Mouse (Mus musculus) macrophage (primary cell): ENCODE results near the gene Gin1. TPM values are rescaled to one million over a fixed set of nuclear protein-coding genes. Genes with fewer than 3 reads are reported as not detected.

Experiments used
- H3K27ac ChIP-seq: fragments of 350-480 bp; formaldehyde crosslinking; 2 replicates; pipeline ENCODE4 v1.9.0; 2021
- H3K36me3 ChIP-seq: fragments of 350-480 bp; formaldehyde crosslinking; 2 replicates; pipeline ENCODE4 v1.9.0; 2021; ENCODE audit errors: inconsistent target
- H3K4me3 ChIP-seq: fragments of 350-480 bp; formaldehyde crosslinking; 2 replicates; pipeline ENCODE4 v1.9.0; 2021; ENCODE audit errors: inconsistent target
- H3K79me2 ChIP-seq: fragments of 350-480 bp; formaldehyde crosslinking; 2 replicates; pipeline ENCODE4 v1.9.0; 2021; ENCODE audit errors: inconsistent target
- WGBS: methylation state at CpG from one replicate; pipeline ENCODE4 v1.1.7; 2026; ENCODE audit warnings: inconsistent platforms; ENCODE audit not compliant: missing documents; 5-methylcytosine and 5-hydroxymethylcytosine counted together
- polyA plus RNA-seq: library from polyadenylated mRNA; stranded (reverse); fragments of 250-400 nt; gene quantifications from 3 replicates; pipeline ENCODE4 v1.2.4, GENCODE M21; 2018; ENCODE audit warnings: inconsistent platforms

Gin1 gene
- polyA plus RNA-seq, 1 experiment from 2014 or later: 10.4 TPM

DNA sequence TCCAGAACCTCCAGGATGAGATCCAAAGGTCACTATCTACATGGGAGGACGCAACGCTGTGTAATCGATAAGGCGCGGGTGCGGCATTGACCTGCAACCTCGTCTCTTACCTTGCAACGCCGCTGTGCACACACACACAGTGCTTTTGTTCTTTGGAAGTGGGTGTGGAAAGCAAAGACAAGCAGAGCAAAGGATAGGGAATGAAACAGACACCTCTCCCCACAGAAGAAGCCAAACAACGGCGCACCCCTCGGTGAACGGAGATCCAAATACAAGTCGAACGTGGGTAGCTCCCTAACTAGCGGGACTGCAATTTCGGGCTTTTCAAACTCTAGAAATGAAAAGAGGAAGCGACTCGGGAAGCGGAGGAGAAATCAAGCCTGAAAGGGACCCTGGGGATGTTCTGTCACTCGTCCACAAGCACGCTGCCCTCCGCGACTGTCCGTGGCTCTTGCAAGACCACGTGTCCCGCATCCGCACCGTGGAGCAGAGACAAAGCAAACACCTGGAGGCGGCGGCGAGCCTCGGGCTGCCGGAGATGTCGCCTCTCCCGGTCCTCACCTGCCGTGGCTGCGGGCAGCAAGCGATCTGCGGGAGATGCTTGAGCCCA is 573 bp upstream of the Gin1 start:
- peaks cover 84% of the 10 kb centered on the region for H3K79me2 ChIP-seq
- H3K36me3 ChIP-seq: no peaks in the 10 kb centered on the region
- H3K4me3 ChIP-seq: peak overlapping the region; percentile 95
- 2% methylated on average over 40 of the region's 40 CpGs for WGBS
- H3K27ac ChIP-seq: peak overlapping the region; percentile 57

- H3K36me3 ChIP-seq: no peaks in the 10 kb centered on the region
- peak overlapping the region; percentile 95 for H3K4me3 ChIP-seq
- peaks cover 67% of the 10 kb centered on the region for H3K79me2 ChIP-seq
- WGBS: 39% methylated on average over 7 of the region's 7 CpGs
- peak overlapping the region; percentile 78 for H3K27ac ChIP-seq
These were observed 1.1 kb downstream of the Gin1 start for GRCm38 (mm10) chr1:97771118-97771517.

- Histone ChIP-seq H3K4me3 (no peak overlapping the region), H3K79me2 (peaks cover 61% of the 10 kb centered on the region), H3K36me3 (no peaks in the 10 kb centered on the region; the same call in 1 of the 2 replicates), H3K27ac (no peak overlapping the region)
- 90% methylated on average over 5 of the region's 5 CpGs for WGBS
These were observed 1.8 kb downstream of the Gin1 start for GRCm38 (mm10) chr1:97771727-97772126.

- WGBS: 92% methylated on average over 2 of the region's 6 CpGs
These were observed 3.4 kb downstream of the Gin1 start for GRCm38 (mm10) chr1:97773362-97773761.

DNA sequence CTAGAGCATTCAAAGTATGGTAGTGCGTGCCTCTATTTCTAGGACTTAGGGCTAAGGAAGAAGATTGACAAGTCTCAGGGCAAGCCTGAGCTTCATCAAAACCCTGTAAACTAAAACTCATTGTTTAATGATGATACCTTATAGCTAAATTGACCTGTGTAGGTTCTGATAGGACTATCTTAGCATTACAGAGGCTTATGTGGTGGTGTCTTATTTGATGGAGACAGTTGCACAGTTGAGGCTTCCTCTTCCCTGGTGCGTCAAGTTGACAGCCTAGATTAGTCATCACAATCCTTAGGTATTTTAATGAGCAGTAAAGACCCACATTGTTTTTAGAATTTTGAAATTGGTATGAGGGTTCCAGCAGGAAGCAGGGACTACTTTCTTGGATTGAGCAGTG is 4.0 kb downstream of the Gin1 start:
- H3K4me3 ChIP-seq: no peak overlapping the region
- no peak overlapping the region for H3K27ac ChIP-seq
- 85% methylated on average over 2 of the region's 2 CpGs for WGBS
- peaks cover 39% of the 10 kb centered on the region for H3K79me2 ChIP-seq
- no peaks in the 10 kb centered on the region; the same call in 1 of the 2 replicates for H3K36me3 ChIP-seq

More at GRCm38 (mm10) chr1:97773362-97773761, 3.4 kb downstream of the Gin1 start:
- H3K79me2 ChIP-seq: peaks cover 45% of the 10 kb centered on the region
- no peak overlapping the region for H3K27ac ChIP-seq
- H3K36me3 ChIP-seq: no peaks in the 10 kb centered on the region; the same call in 1 of the 2 replicates
- H3K4me3 ChIP-seq: no peak overlapping the region

DNA sequence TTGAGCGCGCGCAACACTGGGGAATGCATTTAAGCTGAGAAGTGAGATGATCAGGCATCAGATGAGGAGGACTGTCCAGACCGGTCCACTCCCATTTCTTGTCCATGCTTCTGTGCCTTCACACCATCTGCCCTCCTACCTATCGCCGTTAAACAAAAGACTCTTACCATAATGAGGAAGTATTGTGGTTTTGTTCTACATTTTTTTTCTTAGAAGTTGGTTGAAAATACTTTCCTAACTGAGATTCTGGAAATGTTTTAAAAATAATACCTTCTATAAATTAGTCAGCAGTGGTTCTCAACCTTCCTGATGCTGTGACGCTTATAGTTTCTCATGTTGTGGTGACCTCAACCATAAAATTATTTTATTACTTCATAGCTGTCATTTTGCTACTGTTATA is 11.7 kb downstream of the Gin1 start:
- WGBS: 37% methylated on average over 7 of the region's 7 CpGs
- H3K79me2 ChIP-seq: no peaks in the 10 kb centered on the region
- no peak overlapping the region for H3K4me3 ChIP-seq
- H3K36me3 ChIP-seq: no peaks in the 10 kb centered on the region; the same call in 1 of the 2 replicates
- H3K27ac ChIP-seq: no peak overlapping the region

DNA sequence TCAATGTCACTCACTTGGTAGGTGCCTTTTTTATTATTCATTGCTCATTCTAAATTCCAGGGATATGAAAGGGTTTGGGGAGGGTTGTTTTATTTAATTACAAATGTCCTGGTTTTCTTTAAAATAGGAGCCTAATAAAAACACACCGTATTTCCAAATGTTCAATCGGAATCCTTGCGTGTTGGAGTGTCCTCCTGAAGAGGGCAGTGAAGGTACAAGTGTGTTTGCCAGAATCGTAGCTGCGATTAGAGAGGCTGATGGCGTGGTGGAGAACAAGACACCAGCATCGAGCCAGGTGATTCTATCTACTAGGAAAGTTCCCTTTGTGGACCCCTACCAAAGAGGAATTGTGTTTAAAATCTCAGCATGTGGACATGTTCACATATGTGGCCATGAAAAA is 15.0 kb downstream of the Gin1 start:
- WGBS: 93% methylated on average over 7 of the region's 7 CpGs
- no peak overlapping the region for H3K27ac ChIP-seq
- H3K36me3 ChIP-seq: no peaks in the 10 kb centered on the region
- no peaks in the 10 kb centered on the region for H3K79me2 ChIP-seq
- H3K4me3 ChIP-seq: no peak overlapping the region

- Histone ChIP-seq H3K36me3 (no peaks in the 10 kb centered on the region), H3K27ac (no peak overlapping the region), H3K79me2 (no peaks in the 10 kb centered on the region), H3K4me3 (no peak overlapping the region)
- WGBS: 94% methylated on average over 10 of the region's 11 CpGs
These were observed 15.9 kb downstream of the Gin1 start for GRCm38 (mm10) chr1:97785685-97786393.

GRCm38 (mm10) chr1:97787674-97788073 is 17.7 kb downstream of the Gin1 start:
- H3K27ac ChIP-seq: no peak overlapping the region
- 91% methylated on average over 3 of the region's 3 CpGs for WGBS
- no peaks in the 10 kb centered on the region for H3K79me2 ChIP-seq
- no peaks in the 10 kb centered on the region for H3K36me3 ChIP-seq
- no peak overlapping the region for H3K4me3 ChIP-seq

DNA sequence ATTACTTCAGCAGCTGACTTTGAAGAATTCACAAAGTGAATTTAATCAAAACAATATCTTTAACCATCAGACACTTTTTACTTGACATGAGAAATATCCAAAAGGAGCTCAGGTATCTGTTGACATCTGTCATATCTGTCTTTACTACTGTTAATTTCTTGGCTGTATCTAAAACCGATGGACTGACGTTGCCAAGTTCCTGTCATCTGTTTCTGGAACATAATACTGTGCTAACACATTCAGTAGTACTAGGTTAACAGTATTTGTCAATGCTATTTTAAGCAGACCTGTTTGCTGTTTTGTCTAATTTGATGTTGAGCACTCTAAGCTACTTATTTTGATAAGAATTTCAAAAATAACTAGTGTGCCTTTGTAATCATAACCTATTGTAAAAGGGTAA is 18.5 kb downstream of the Gin1 start:
- Histone ChIP-seq H3K36me3 (no peaks in the 10 kb centered on the region), H3K79me2 (no peaks in the 10 kb centered on the region)
- WGBS: 94% methylated on average over 2 of the region's 2 CpGs

DNA sequence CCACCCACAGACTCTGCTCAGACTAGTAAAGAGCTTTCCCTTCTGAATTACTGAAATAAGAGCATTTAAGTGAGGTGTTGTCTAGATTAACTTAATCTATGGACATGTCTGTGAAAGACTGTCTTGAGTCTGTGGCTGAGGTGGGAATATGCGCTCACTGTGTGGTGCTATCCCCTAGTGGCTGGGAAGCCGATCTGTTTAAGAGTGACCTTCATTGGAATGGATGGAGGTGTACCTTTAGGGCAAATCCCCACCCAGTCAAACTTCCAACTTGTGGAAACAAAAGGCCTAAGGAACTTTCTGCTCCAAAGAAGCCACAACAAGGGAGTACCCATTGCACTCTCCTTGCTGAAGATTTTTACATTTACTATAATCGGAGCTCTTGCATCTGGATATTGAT is 24.1 kb downstream of the Gin1 start:
- 91% methylated on average over 3 of the region's 3 CpGs for WGBS
- H3K27ac ChIP-seq: no peak overlapping the region

More for the DNA sequence above, 18.5 kb downstream of the Gin1 start:
- no peak overlapping the region for H3K4me3 ChIP-seq
- H3K27ac ChIP-seq: no peak overlapping the region

GRCm38 (mm10) chr1:97795936-97796335 is 26.0 kb downstream of the Gin1 start:
- Histone ChIP-seq H3K79me2 (no peaks in the 10 kb centered on the region), H3K4me3 (no peak overlapping the region), H3K27ac (no peak overlapping the region), H3K36me3 (no peaks in the 10 kb centered on the region)
- WGBS: 89% methylated on average over 9 of the region's 9 CpGs

More for the DNA sequence above, 24.1 kb downstream of the Gin1 start:
- H3K36me3 ChIP-seq: no peaks in the 10 kb centered on the region
- no peaks in the 10 kb centered on the region for H3K79me2 ChIP-seq
- H3K4me3 ChIP-seq: no peak overlapping the region

- Histone ChIP-seq H3K27ac (no peak overlapping the region), H3K36me3 (no peaks in the 10 kb centered on the region), H3K79me2 (no peaks in the 10 kb centered on the region), H3K4me3 (no peak overlapping the region)
- WGBS: 24% methylated on average over 4 of the region's 4 CpGs
These were observed 32.4 kb downstream of the Gin1 start for GRCm38 (mm10) chr1:97802207-97802902.

GRCm38 (mm10) chr1:97804520-97804919 is 34.5 kb downstream of the Gin1 start:
- no peak overlapping the region for H3K27ac ChIP-seq
- no peaks in the 10 kb centered on the region for H3K79me2 ChIP-seq
- H3K36me3 ChIP-seq: no peaks in the 10 kb centered on the region
- H3K4me3 ChIP-seq: no peak overlapping the region
